ENCODE assay signal across 8 mouse cellular contexts in the genomic region with DNA sequence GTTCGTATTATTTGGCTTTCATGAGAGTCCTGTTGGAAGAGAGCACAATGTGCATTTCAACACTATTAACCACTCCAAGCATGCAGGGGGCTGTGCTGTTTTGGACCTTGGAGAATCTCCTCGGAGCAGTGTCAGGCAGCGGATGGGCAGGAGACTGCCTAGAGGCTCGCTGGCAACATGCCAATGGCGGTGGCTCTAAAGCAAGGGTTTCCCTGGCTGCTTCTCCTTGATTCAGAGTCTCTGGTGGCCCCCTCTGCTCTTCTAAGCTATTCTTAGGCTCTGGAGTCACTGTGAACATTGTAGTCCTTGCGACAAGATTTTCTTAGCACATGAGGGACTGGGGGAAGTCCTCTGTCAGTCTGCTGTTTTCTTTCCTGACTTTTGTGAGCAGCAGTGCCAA. TPM values are rescaled to one million over a fixed set of nuclear protein-coding genes. Genes with fewer than 3 reads are reported as not detected.
A peak's percentile ranks its signal among the peaks of the same experiment; 100 is the strongest.
DNase-seq lines count a peak whose midpoint lies in the region; ATAC-seq and TF ChIP-seq lines count a peak whose summit lies in the region.

No protein-coding gene starts in this region.

- H3K4me3 ChIP-seq in heart, embryonic 11.5 days (ENCODE audit: low read depth, low read length), result no peak overlapping the region
- no peak overlapping the region for H3K4me3 ChIP-seq in heart, postnatal 0 days (ENCODE audit: low read depth, low read length)
- H3K4me3 ChIP-seq in stomach, postnatal 0 days (ENCODE audit: low read depth, low read length), result no peak overlapping the region

- ATAC-seq in heart, embryonic 11.5 days (replicated peaks; ENCODE audit: insufficient number of reproducible peaks, low FRiP score, low TSS enrichment), result peak; percentile 39; the same call in 1 of the 2 replicates
- ATAC-seq in heart, postnatal 0 days (ENCODE audit: insufficient read depth, low read depth), result peak; percentile 72
- peak; percentile 27; the same call in 1 of the 2 replicates for ATAC-seq in stomach, postnatal 0 days (ENCODE audit: low FRiP score, low TSS enrichment)
- ATAC-seq in frontal cortex, adult (ENCODE audit: low TSS enrichment), result no peak

- H3K4me1 ChIP-seq in heart, embryonic 11.5 days (ENCODE audit: control insufficient read depth, insufficient read depth, low read length), result peaks cover 40% of the 10 kb centered on the region
- H3K4me1 ChIP-seq in heart, postnatal 0 days (ENCODE audit: control insufficient read depth, insufficient read depth), result peaks cover 26% of the 10 kb centered on the region
- H3K4me1 ChIP-seq in stomach, postnatal 0 days (replicated peaks; ENCODE audit: control insufficient read depth, insufficient read depth), result peaks cover 20% of the 10 kb centered on the region; the same call in 1 of the 2 replicates

- H3K9me3 ChIP-seq in heart, embryonic 11.5 days (replicated peaks; ENCODE audit: control insufficient read depth, low read length), result no peaks in the 10 kb centered on the region
- 0 out of 2 replicates have a peak, but pooled peaks cover 5% of the 10 kb centered on the region for H3K9me3 ChIP-seq in heart, postnatal 0 days (replicated peaks; ENCODE audit: control insufficient read depth, low read length)
- H3K9me3 ChIP-seq in stomach, postnatal 0 days (ENCODE audit: control insufficient read depth, low read length), result no peaks in the 10 kb centered on the region

- DNase-seq in heart, adult 9 months (ENCODE audit: low spot score in 2 of 2), result no peak
- DNase-seq in adrenal gland, postnatal 25 days, result peak; percentile 50
- DNase-seq in heart, postnatal 0 days (ENCODE audit: low spot score), result peak; percentile 76
- peak; percentile 77 to 83 for DNase-seq in kidney, postnatal 4 days
- no peak for DNase-seq in stomach, postnatal 0 days (ENCODE audit: low spot score)
- DNase-seq in thymus, postnatal 25 days, result no peak

- H3K4me2 ChIP-seq in heart, embryonic 11.5 days, result peak overlapping the region; percentile 49
- H3K4me2 ChIP-seq in heart, postnatal 0 days (ENCODE audit: low read depth, low read length), result 0 out of 2 replicates have a peak overlapping the region, but pooled peaks have one; percentile 4
- no peak overlapping the region for H3K4me2 ChIP-seq in stomach, postnatal 0 days (replicated peaks; ENCODE audit: low read depth)

- no peaks in the 10 kb centered on the region for H3K36me3 ChIP-seq in heart, embryonic 11.5 days (ENCODE audit: control insufficient read depth, insufficient read depth, low read length)
- H3K36me3 ChIP-seq in heart, postnatal 0 days (replicated peaks; ENCODE audit: control insufficient read depth, insufficient read depth, low read length), result no peaks in the 10 kb centered on the region
- H3K36me3 ChIP-seq in stomach, postnatal 0 days (ENCODE audit: control insufficient read depth, insufficient read depth, low read length), result no peaks in the 10 kb centered on the region; the same call in 1 of the 2 replicates

- H3K27me3 ChIP-seq in heart, embryonic 11.5 days (ENCODE audit: control insufficient read depth, insufficient read depth, low read length), result no peaks in the 10 kb centered on the region
- H3K27me3 ChIP-seq in heart, postnatal 0 days (ENCODE audit: control insufficient read depth, insufficient read depth, low read length), result no peaks in the 10 kb centered on the region
- H3K27me3 ChIP-seq in stomach, postnatal 0 days (ENCODE audit: control insufficient read depth, insufficient read depth, low read length), result no peaks in the 10 kb centered on the region

- 15% methylated on average over 6 of the region's 6 CpGs for WGBS in heart, embryonic 11.5 days (ENCODE audit: insufficient replicate concordance)
- WGBS in heart, postnatal 0 days, result 6% methylated on average over 6 of the region's 6 CpGs
- WGBS in stomach, postnatal 0 days, result 25% methylated on average over 6 of the region's 6 CpGs

- no peak for TF ChIP-seq CTCF in heart, postnatal 0 days (IDR thresholded peaks at IDR 0.05; ENCODE audit: low read depth)
- no peak for TF ChIP-seq CTCF in stomach, postnatal 0 days (IDR thresholded peaks at IDR 0.05; ENCODE audit: low read depth)

- peak overlapping the region; percentile 54; the same call in 1 of the 2 replicates for H3K9ac ChIP-seq in heart, embryonic 11.5 days (ENCODE audit: low read depth, low read length)
- H3K9ac ChIP-seq in heart, postnatal 0 days (replicated peaks; ENCODE audit: low read depth, low read length), result no peak overlapping the region
- H3K9ac ChIP-seq in stomach, postnatal 0 days (ENCODE audit: low read length), result no peak overlapping the region

- TF ChIP-seq EP300 in heart, postnatal 0 days (IDR thresholded peaks at IDR 0.05; ENCODE audit: low read depth), result no peak
- no peak for TF ChIP-seq EP300 in stomach, postnatal 0 days (optimal IDR thresholded peaks at IDR 0.05)

- H3K27ac ChIP-seq in heart, embryonic 11.5 days (ENCODE audit: low read depth, low read length), result peak overlapping the region; percentile 95
- peak overlapping the region; percentile 73 for H3K27ac ChIP-seq in heart, postnatal 0 days (ENCODE audit: low read depth)
- peak overlapping the region; percentile 20 for H3K27ac ChIP-seq in stomach, postnatal 0 days (replicated peaks)

RNA-seq across cellular contexts. Expression of gene Zfp618, which starts 33.5 kb away (rescaled TPM):
- polyA plus RNA-seq in heart, embryonic 11.5 days (2014; fragmentation: Nextera tagmentation; extraction: Ambion mirVana), result 11.6 and 12.3 TPM in 2 replicates
- total RNA-seq in adrenal gland, postnatal 25 days (2021), result 5.6 and 10.3 TPM in 2 replicates
- 5.9 and 7.5 TPM in 2 replicates for total RNA-seq in heart, postnatal 0 days (2014; rRNA removed; ENCODE audit: low replicate concordance)
- 3.9 and 4.2 TPM in 2 replicates for polyA plus RNA-seq in heart, postnatal 0 days (2015; fragmentation: Nextera tagmentation; extraction: Ambion mirVana)
- polyA plus RNA-seq in stomach, postnatal 0 days (2015; fragmentation: Nextera tagmentation; extraction: Ambion mirVana), result 5.8 and 6.7 TPM in 2 replicates

Comparison
In these comparisons a context has a peak if more than half of its experiments do, and no peak if none do; other contexts are left out.
1. DNase-seq: peak in adrenal gland, postnatal 25 days (single experiment), heart, postnatal 0 days (single experiment) and kidney, postnatal 4 days (2 of 2); none in heart, adult 9 months (0 of 2), stomach, postnatal 0 days (single experiment) and thymus, postnatal 25 days (single experiment).
2. H3K27ac ChIP-seq: peak in every context shown above with its lines; median percentile 95 in heart, embryonic 11.5 days; 73 in heart, postnatal 0 days; 20 in stomach, postnatal 0 days.